Mouse (Mus musculus): ENCODE results near the gene Ninl. TPM values are rescaled to one million over a fixed set of nuclear protein-coding genes. Genes with fewer than 3 reads are reported as not detected.
"Not testable (repeated sequence)": the region's sequence is repeated elsewhere in the genome, so short reads cannot be mapped to it uniquely, and the experiment has no call there.

Ninl gene
- polyA plus RNA-seq, 1 experiment from 2014 or later = 6.7 TPM

- Histone ChIP-seq H3K4me1 (no peaks in the 10 kb centered on the region), H3K4me3 (replicated peaks) (no peak overlapping the region), H3K4me2 (replicated peaks) (no peak overlapping the region), H3K36me3 (peaks cover 22% of the 10 kb centered on the region), H3K9me3 (replicated peaks) (no peaks in the 10 kb centered on the region), H3K27ac (replicated peaks) (no peak overlapping the region), H3K9ac (no peak overlapping the region), H3K27me3 (no peaks in the 10 kb centered on the region)
- no peak for ATAC-seq (ENCODE audit: insufficient number of reproducible peaks, low FRiP score, low TSS enrichment, low read depth)
- WGBS = 86% methylated on average over 3 of the region's 3 CpGs
Observed at GRCm38 (mm10) chr2:150949652-150950051, 89.5 kb downstream of the Ninl start.

- H3K9ac ChIP-seq = no peak overlapping the region
- no peak for ATAC-seq (ENCODE audit: insufficient number of reproducible peaks, low FRiP score, low TSS enrichment, low read depth)
- no peaks in the 10 kb centered on the region for H3K27me3 ChIP-seq
- peaks cover 22% of the 10 kb centered on the region for H3K36me3 ChIP-seq
- no peaks in the 10 kb centered on the region for H3K9me3 ChIP-seq (replicated peaks)
- H3K4me2 ChIP-seq (replicated peaks) = no peak overlapping the region
- H3K4me3 ChIP-seq (replicated peaks) = no peak overlapping the region
- no peak overlapping the region for H3K27ac ChIP-seq (replicated peaks)
- 86% methylated on average over 5 of the region's 5 CpGs for WGBS
- no peaks in the 10 kb centered on the region for H3K4me1 ChIP-seq
Observed at GRCm38 (mm10) chr2:150948786-150949185, 90.4 kb downstream of the Ninl start.

DNA sequence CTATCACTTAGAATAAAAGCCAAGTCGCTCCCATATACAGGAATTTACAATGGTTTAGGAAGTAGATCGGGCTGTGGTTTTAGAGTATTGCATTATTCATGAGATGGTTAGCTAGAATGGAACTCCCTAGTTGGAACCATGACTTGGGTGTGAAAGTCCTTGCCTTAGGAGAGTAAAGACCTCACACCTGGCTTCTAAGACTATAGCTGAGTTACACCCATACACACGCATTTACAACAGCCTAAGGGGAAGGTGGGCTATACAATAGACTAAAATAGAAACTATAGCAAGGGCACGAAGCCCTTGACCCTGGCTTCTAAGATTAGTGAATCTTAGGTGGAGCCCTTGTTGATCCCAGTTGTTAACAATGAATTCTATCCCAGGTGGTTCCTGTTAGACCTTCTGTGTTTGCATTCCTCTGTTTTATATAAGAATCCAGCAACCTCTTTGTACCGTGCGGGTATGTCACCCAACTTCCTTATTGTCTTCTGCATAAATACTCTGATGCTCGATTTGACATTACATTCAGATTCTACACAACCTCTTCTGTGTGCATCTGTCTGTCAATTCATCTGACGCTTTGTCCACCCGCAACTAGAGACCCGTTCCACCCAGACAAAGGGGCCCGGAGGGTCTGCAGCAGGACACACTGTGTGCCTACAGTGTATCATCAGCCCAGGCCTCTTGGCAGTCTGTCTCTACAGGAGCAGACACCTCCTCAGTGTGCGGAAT is 91.1 kb downstream of the Ninl start:
- WGBS = 87% methylated on average over 12 of the region's 12 CpGs
- H3K4me2 ChIP-seq (replicated peaks); H3K9ac ChIP-seq; H3K27me3 ChIP-seq; H3K27ac ChIP-seq (replicated peaks); H3K4me1 ChIP-seq; H3K9me3 ChIP-seq (replicated peaks); H3K4me3 ChIP-seq (replicated peaks); ATAC-seq (ENCODE audit: insufficient number of reproducible peaks, low FRiP score, low TSS enrichment, low read depth): not testable (repeated sequence)
- H3K36me3 ChIP-seq = peaks cover 20% of the 10 kb centered on the region

- not testable (repeated sequence) for H3K9ac ChIP-seq; H3K27me3 ChIP-seq; H3K9me3 ChIP-seq (replicated peaks); ATAC-seq (ENCODE audit: insufficient number of reproducible peaks, low FRiP score, low TSS enrichment, low read depth); H3K27ac ChIP-seq (replicated peaks); H3K4me2 ChIP-seq (replicated peaks); H3K4me3 ChIP-seq (replicated peaks); H3K4me1 ChIP-seq
- WGBS = 86% methylated on average over 5 of the region's 5 CpGs
- H3K36me3 ChIP-seq = peaks cover 16% of the 10 kb centered on the region
Observed at GRCm38 (mm10) chr2:150947341-150947740, 91.8 kb downstream of the Ninl start.

GRCm38 (mm10) chr2:150944017-150944416 is 95.2 kb downstream of the Ninl start:
- no peak overlapping the region for H3K9ac ChIP-seq
- no peak overlapping the region for H3K4me2 ChIP-seq (replicated peaks)
- no peak for ATAC-seq (ENCODE audit: insufficient number of reproducible peaks, low FRiP score, low TSS enrichment, low read depth)
- no peaks in the 10 kb centered on the region for H3K27me3 ChIP-seq
- H3K36me3 ChIP-seq = peaks cover 13% of the 10 kb centered on the region
- 90% methylated on average over 5 of the region's 5 CpGs for WGBS
- no peaks in the 10 kb centered on the region for H3K9me3 ChIP-seq (replicated peaks)
- H3K4me1 ChIP-seq = no peaks in the 10 kb centered on the region
- H3K27ac ChIP-seq (replicated peaks) = no peak overlapping the region
- H3K4me3 ChIP-seq (replicated peaks) = no peak overlapping the region

GRCm38 (mm10) chr2:150934659-150935058 is 104.5 kb downstream of the Ninl start:
- 84% methylated on average over 4 of the region's 4 CpGs for WGBS

DNA sequence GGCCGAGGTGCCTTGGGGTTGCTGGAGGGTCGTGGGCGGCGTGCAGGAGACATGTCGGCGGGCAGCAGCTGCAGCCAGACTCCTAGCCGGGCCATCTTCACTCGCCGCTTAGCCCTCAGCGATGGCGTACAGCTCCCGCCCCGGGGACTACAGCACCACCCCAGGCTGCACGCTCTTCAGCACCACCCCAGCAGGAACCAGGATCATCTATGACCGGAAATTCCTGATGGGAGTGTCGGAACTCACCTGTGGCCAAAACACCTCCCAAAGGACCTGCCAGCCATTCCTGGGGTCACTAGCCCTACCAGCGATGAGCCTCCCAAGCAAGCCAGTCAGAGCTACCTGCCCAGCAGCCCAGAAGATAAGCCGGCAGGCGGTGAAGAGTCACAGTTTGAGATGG is 105.7 kb downstream of the Ninl start:
- H3K27ac ChIP-seq (replicated peaks) = no peak overlapping the region
- no peaks in the 10 kb centered on the region for H3K4me1 ChIP-seq
- 77% methylated on average over 19 of the region's 19 CpGs for WGBS
- no peak for ATAC-seq (ENCODE audit: insufficient number of reproducible peaks, low FRiP score, low TSS enrichment, low read depth)
- H3K9ac ChIP-seq = no peak overlapping the region
- H3K36me3 ChIP-seq = peaks cover 37% of the 10 kb centered on the region
- H3K4me2 ChIP-seq (replicated peaks) = no peak overlapping the region
- H3K27me3 ChIP-seq = no peaks in the 10 kb centered on the region
- H3K9me3 ChIP-seq (replicated peaks) = no peaks in the 10 kb centered on the region
- H3K4me3 ChIP-seq (replicated peaks) = no peak overlapping the region

More at GRCm38 (mm10) chr2:150934659-150935058, 104.5 kb downstream of the Ninl start:
- Histone ChIP-seq H3K9ac (no peak overlapping the region), H3K36me3 (peaks cover 36% of the 10 kb centered on the region), H3K9me3 (replicated peaks) (no peaks in the 10 kb centered on the region), H3K4me1 (no peaks in the 10 kb centered on the region), H3K4me2 (replicated peaks) (no peak overlapping the region), H3K4me3 (replicated peaks) (no peak overlapping the region), H3K27ac (replicated peaks) (no peak overlapping the region), H3K27me3 (no peaks in the 10 kb centered on the region)
- ATAC-seq (ENCODE audit: insufficient number of reproducible peaks, low FRiP score, low TSS enrichment, low read depth) = no peak

- WGBS = 74% methylated on average over 3 of the region's 3 CpGs
- Histone ChIP-seq H3K36me3 (peaks cover 32% of the 10 kb centered on the region; the same call in 1 of the 2 replicates), H3K4me2 (replicated peaks) (no peak overlapping the region)
Observed at GRCm38 (mm10) chr2:150930806-150931205, 108.4 kb downstream of the Ninl start.

DNA sequence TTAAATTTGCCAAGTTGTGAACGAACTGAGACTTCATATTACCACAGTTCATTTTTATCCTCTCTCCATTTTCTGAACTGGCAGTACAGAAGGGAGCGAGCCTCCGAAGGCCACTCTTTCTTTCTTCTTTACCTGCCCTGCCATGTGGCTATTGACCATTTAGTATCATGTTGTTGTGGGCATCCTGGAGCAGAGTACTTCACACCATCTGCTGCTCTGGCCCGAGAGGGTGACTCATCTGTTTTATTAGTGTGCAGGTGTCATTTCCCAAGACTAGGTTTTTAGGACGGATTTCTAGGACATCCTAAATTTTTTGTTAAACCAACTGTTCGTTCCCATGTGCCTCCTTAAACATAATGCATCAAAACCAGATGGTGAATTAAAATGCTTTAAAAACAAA is 110.0 kb downstream of the Ninl start:
- Histone ChIP-seq H3K9ac (no peak overlapping the region), H3K4me3 (replicated peaks) (no peak overlapping the region), H3K4me2 (replicated peaks) (no peak overlapping the region), H3K27ac (replicated peaks) (no peak overlapping the region), H3K27me3 (no peaks in the 10 kb centered on the region), H3K4me1 (no peaks in the 10 kb centered on the region), H3K9me3 (replicated peaks) (no peaks in the 10 kb centered on the region), H3K36me3 (peaks cover 28% of the 10 kb centered on the region; the same call in 1 of the 2 replicates)
- WGBS = 80% methylated on average over 6 of the region's 6 CpGs
- ATAC-seq (ENCODE audit: insufficient number of reproducible peaks, low FRiP score, low TSS enrichment, low read depth) = no peak

More at GRCm38 (mm10) chr2:150930806-150931205, 108.4 kb downstream of the Ninl start:
- H3K9ac ChIP-seq = no peak overlapping the region
- no peaks in the 10 kb centered on the region for H3K27me3 ChIP-seq
- no peak for ATAC-seq (ENCODE audit: insufficient number of reproducible peaks, low FRiP score, low TSS enrichment, low read depth)
- H3K9me3 ChIP-seq (replicated peaks) = no peaks in the 10 kb centered on the region
- no peak overlapping the region for H3K27ac ChIP-seq (replicated peaks)
- H3K4me3 ChIP-seq (replicated peaks) = no peak overlapping the region
- H3K4me1 ChIP-seq = no peaks in the 10 kb centered on the region

DNA sequence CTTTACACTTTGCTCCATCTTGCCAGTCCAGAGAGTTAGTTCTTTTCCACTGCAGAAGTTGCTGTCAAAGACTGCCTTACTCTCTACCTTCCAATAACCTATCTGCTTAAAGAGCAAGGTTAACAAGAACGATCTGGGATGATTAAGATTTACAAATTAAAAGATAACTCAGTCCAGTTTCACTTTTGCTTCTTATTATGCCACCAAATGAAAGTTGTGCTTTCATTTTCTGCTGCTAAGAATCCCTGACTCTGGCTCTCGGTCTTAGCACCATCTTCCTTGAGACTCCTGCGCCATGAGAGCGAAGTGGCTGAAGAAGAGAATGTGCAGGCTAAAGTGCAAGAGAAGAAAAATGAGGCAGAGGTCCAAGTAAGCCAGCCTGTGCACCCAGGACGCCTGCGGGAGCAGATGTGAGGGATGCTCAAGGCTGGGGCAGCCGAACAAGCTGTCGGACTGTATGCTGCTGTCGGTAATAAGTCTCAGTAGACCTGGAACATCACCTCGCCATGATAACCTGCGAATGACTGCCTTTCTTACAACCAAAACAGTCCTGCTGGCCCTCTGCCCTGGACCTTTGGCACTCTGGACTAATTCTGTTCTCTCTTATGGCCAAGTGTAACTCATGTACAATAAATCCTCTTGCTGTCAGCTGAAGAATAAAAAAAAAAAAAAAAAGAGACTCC is 112.0 kb downstream of the Ninl start:
- H3K4me2 ChIP-seq (replicated peaks) = no peak overlapping the region
- WGBS = 93% methylated on average over 11 of the region's 11 CpGs
- no peaks in the 10 kb centered on the region for H3K27me3 ChIP-seq
- ATAC-seq (ENCODE audit: insufficient number of reproducible peaks, low FRiP score, low TSS enrichment, low read depth) = no peak
- no peaks in the 10 kb centered on the region for H3K9me3 ChIP-seq (replicated peaks)
- no peak overlapping the region for H3K9ac ChIP-seq
- no peak overlapping the region for H3K27ac ChIP-seq (replicated peaks)
- H3K36me3 ChIP-seq = peaks cover 22% of the 10 kb centered on the region
- H3K4me1 ChIP-seq = no peaks in the 10 kb centered on the region
- H3K4me3 ChIP-seq (replicated peaks) = no peak overlapping the region

DNA sequence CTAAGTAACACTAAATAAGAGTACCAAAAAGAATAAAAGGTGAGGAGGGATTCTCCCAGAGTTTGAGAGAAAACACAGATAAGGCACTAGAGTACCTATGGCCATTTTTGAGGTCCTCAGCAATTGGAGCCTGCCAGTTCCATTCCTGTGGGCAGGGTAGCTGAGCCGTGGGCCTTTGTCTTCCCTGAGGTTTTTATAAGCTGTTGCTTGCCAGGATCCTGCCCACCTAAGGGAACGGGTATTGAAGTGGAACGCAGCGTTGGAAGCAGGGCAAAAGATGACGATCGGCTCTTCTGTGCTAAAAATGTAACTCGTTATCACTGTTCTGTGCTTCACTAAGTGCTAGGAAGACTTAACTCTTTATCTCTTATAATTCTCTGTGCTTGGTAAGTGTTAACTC is 115.7 kb downstream of the Ninl start:
- H3K36me3 ChIP-seq = peaks cover 14% of the 10 kb centered on the region; the same call in 1 of the 2 replicates
- no peak for ATAC-seq (ENCODE audit: insufficient number of reproducible peaks, low FRiP score, low TSS enrichment, low read depth)

More for the DNA sequence above, 115.7 kb downstream of the Ninl start:
- Histone ChIP-seq H3K27me3 (no peaks in the 10 kb centered on the region), H3K4me2 (replicated peaks) (no peak overlapping the region), H3K27ac (replicated peaks) (no peak overlapping the region), H3K4me3 (replicated peaks) (no peak overlapping the region), H3K9me3 (replicated peaks) (no peaks in the 10 kb centered on the region), H3K4me1 (no peaks in the 10 kb centered on the region), H3K9ac (no peak overlapping the region)
- 90% methylated on average over 7 of the region's 7 CpGs for WGBS

Data from embryonic facial prominence, embryonic 15.5 days (tissue).